Mouse (Mus musculus) liver, postnatal 0 days (tissue): Measurements from ENCODE around the gene Kif23.

Experiments used
- CTCF ChIP-seq: sonication (generic); IDR thresholded peaks from 2 replicates; pipeline ENCODE4 v1.5.1; 2016; ENCODE audit warnings: antibody characterized with exemption, low read depth
- EP300 ChIP-seq: IDR thresholded peaks from 2 replicates; pipeline ENCODE4 v1.6.1; 2016; ENCODE audit warnings: antibody characterized with exemption, low read depth, mild to moderate bottlenecking

GRCm38 (mm10) chr9:61911300-61912128 is 35.1 kb downstream of the Kif23 start:
- no peak for TF ChIP-seq CTCF
- no peak for TF ChIP-seq EP300
